Mouse (Mus musculus): ENCODE data around the gene Mdga1. TPM values are rescaled to one million over a fixed set of nuclear protein-coding genes. Genes with fewer than 3 reads are reported as not detected.

Gene Mdga1
- polyA plus RNA-seq, 1 experiment from 2014 or later = 3.3 TPM

- Histone ChIP-seq H3K4me3 (ENCODE audit: low read length) (no peak overlapping the region), H3K4me2 (ENCODE audit: low read depth, low read length) (no peak overlapping the region), H3K4me1 (replicated peaks; ENCODE audit: control insufficient read depth, insufficient read depth, low read length) (no peaks in the 10 kb centered on the region), H3K27me3 (ENCODE audit: control insufficient read depth, insufficient read depth, low read depth, low read length) (no peaks in the 10 kb centered on the region), H3K9me3 (ENCODE audit: control insufficient read depth, low read length) (no peaks in the 10 kb centered on the region), H3K36me3 (ENCODE audit: control insufficient read depth, insufficient read depth, low read length) (no peaks in the 10 kb centered on the region), H3K9ac (ENCODE audit: low read length) (no peak overlapping the region), H3K27ac (ENCODE audit: low read length) (no peak overlapping the region)
- WGBS = 72% methylated on average over 7 of the region's 7 CpGs
- no peak for ATAC-seq (ENCODE audit: low read depth)
These were observed 135.1 kb downstream of the Mdga1 start for GRCm38 (mm10) chr17:29834768-29835167.

- no peak for ATAC-seq (ENCODE audit: low read depth)
- no peaks in the 10 kb centered on the region for H3K9me3 ChIP-seq (ENCODE audit: control insufficient read depth, low read length)
- no peak overlapping the region for H3K9ac ChIP-seq (ENCODE audit: low read length)
- H3K4me3 ChIP-seq (ENCODE audit: low read length) = no peak overlapping the region
- no peak overlapping the region for H3K27ac ChIP-seq (ENCODE audit: low read length)
- no peak overlapping the region for H3K4me2 ChIP-seq (ENCODE audit: low read depth, low read length)
- no peaks in the 10 kb centered on the region for H3K4me1 ChIP-seq (replicated peaks; ENCODE audit: control insufficient read depth, insufficient read depth, low read length)
- H3K36me3 ChIP-seq (ENCODE audit: control insufficient read depth, insufficient read depth, low read length) = no peaks in the 10 kb centered on the region
- 78% methylated on average over 9 of the region's 9 CpGs for WGBS
- H3K27me3 ChIP-seq (ENCODE audit: control insufficient read depth, insufficient read depth, low read depth, low read length) = no peaks in the 10 kb centered on the region
These were observed 135.6 kb downstream of the Mdga1 start for GRCm38 (mm10) chr17:29834333-29834732.

GRCm38 (mm10) chr17:29831696-29832095 is 138.2 kb downstream of the Mdga1 start:
- no peak overlapping the region for H3K27ac ChIP-seq (ENCODE audit: low read length)
- H3K4me3 ChIP-seq (ENCODE audit: low read length) = no peak overlapping the region
- H3K4me2 ChIP-seq (ENCODE audit: low read depth, low read length) = no peak overlapping the region
- H3K27me3 ChIP-seq (ENCODE audit: control insufficient read depth, insufficient read depth, low read depth, low read length) = no peaks in the 10 kb centered on the region
- no peaks in the 10 kb centered on the region for H3K36me3 ChIP-seq (ENCODE audit: control insufficient read depth, insufficient read depth, low read length)
- H3K9me3 ChIP-seq (ENCODE audit: control insufficient read depth, low read length) = no peaks in the 10 kb centered on the region
- ATAC-seq (ENCODE audit: low read depth) = no peak
- 78% methylated on average over 11 of the region's 11 CpGs for WGBS
- no peak overlapping the region for H3K9ac ChIP-seq (ENCODE audit: low read length)
- H3K4me1 ChIP-seq (replicated peaks; ENCODE audit: control insufficient read depth, insufficient read depth, low read length) = no peaks in the 10 kb centered on the region

- Histone ChIP-seq H3K36me3 (ENCODE audit: control insufficient read depth, insufficient read depth, low read length) (no peaks in the 10 kb centered on the region), H3K4me1 (replicated peaks; ENCODE audit: control insufficient read depth, insufficient read depth, low read length) (peaks cover under 1% of the 10 kb centered on the region; the same call in 1 of the 2 replicates), H3K4me2 (ENCODE audit: low read depth, low read length) (no peak overlapping the region), H3K9ac (ENCODE audit: low read length) (no peak overlapping the region), H3K27ac (ENCODE audit: low read length) (no peak overlapping the region), H3K27me3 (ENCODE audit: control insufficient read depth, insufficient read depth, low read depth, low read length) (no peaks in the 10 kb centered on the region), H3K4me3 (ENCODE audit: low read length) (no peak overlapping the region), H3K9me3 (ENCODE audit: control insufficient read depth, low read length) (no peaks in the 10 kb centered on the region)
- WGBS = 71% methylated on average over 7 of the region's 7 CpGs
- ATAC-seq (ENCODE audit: low read depth) = no peak
These were observed 140.8 kb downstream of the Mdga1 start for GRCm38 (mm10) chr17:29829136-29829535.

- Histone ChIP-seq H3K27me3 (ENCODE audit: control insufficient read depth, insufficient read depth, low read depth, low read length) (no peaks in the 10 kb centered on the region), H3K27ac (ENCODE audit: low read length) (no peak overlapping the region), H3K4me2 (ENCODE audit: low read depth, low read length) (no peak overlapping the region), H3K36me3 (ENCODE audit: control insufficient read depth, insufficient read depth, low read length) (no peaks in the 10 kb centered on the region), H3K9ac (ENCODE audit: low read length) (no peak overlapping the region), H3K9me3 (ENCODE audit: control insufficient read depth, low read length) (no peaks in the 10 kb centered on the region), H3K4me1 (replicated peaks; ENCODE audit: control insufficient read depth, insufficient read depth, low read length) (peaks cover 7% of the 10 kb centered on the region; the same call in 1 of the 2 replicates), H3K4me3 (ENCODE audit: low read length) (no peak overlapping the region)
- no peak for ATAC-seq (ENCODE audit: low read depth)
- 57% methylated on average over 5 of the region's 5 CpGs for WGBS
These were observed 142.3 kb downstream of the Mdga1 start for GRCm38 (mm10) chr17:29827602-29828001.

- no peaks in the 10 kb centered on the region for H3K27me3 ChIP-seq (ENCODE audit: control insufficient read depth, insufficient read depth, low read depth, low read length)
- no peaks in the 10 kb centered on the region for H3K36me3 ChIP-seq (ENCODE audit: control insufficient read depth, insufficient read depth, low read length)
- no peak overlapping the region for H3K4me3 ChIP-seq (ENCODE audit: low read length)
- H3K9me3 ChIP-seq (ENCODE audit: control insufficient read depth, low read length) = no peaks in the 10 kb centered on the region
- ATAC-seq (ENCODE audit: low read depth) = no peak
- no peak overlapping the region for H3K27ac ChIP-seq (ENCODE audit: low read length)
- peaks cover 7% of the 10 kb centered on the region for H3K4me1 ChIP-seq (replicated peaks; ENCODE audit: control insufficient read depth, insufficient read depth, low read length)
- WGBS = 65% methylated on average over 4 of the region's 4 CpGs
- no peak overlapping the region for H3K9ac ChIP-seq (ENCODE audit: low read length)
- H3K4me2 ChIP-seq (ENCODE audit: low read depth, low read length) = no peak overlapping the region
These were observed 145.3 kb downstream of the Mdga1 start for GRCm38 (mm10) chr17:29824512-29825120.

GRCm38 (mm10) chr17:29824208-29824509 is 145.7 kb downstream of the Mdga1 start:
- H3K27ac ChIP-seq (ENCODE audit: low read length) = no peak overlapping the region
- no peak overlapping the region for H3K4me3 ChIP-seq (ENCODE audit: low read length)
- no peaks in the 10 kb centered on the region for H3K9me3 ChIP-seq (ENCODE audit: control insufficient read depth, low read length)
- ATAC-seq (ENCODE audit: low read depth) = peak; percentile 49; the same call in 1 of the 2 replicates
- H3K9ac ChIP-seq (ENCODE audit: low read length) = no peak overlapping the region
- no peaks in the 10 kb centered on the region for H3K27me3 ChIP-seq (ENCODE audit: control insufficient read depth, insufficient read depth, low read depth, low read length)
- WGBS = 33% methylated on average over 5 of the region's 5 CpGs
- peaks cover 10% of the 10 kb centered on the region for H3K4me1 ChIP-seq (replicated peaks; ENCODE audit: control insufficient read depth, insufficient read depth, low read length)
- no peaks in the 10 kb centered on the region for H3K36me3 ChIP-seq (ENCODE audit: control insufficient read depth, insufficient read depth, low read length)
- H3K4me2 ChIP-seq (ENCODE audit: low read depth, low read length) = no peak overlapping the region

GRCm38 (mm10) chr17:29823439-29824207 is 146.3 kb downstream of the Mdga1 start:
- no peak for ATAC-seq (ENCODE audit: low read depth)
- H3K4me2 ChIP-seq (ENCODE audit: low read depth, low read length) = no peak overlapping the region

GRCm38 (mm10) chr17:29819608-29820007 is 150.3 kb downstream of the Mdga1 start:
- no peaks in the 10 kb centered on the region for H3K36me3 ChIP-seq (ENCODE audit: control insufficient read depth, insufficient read depth, low read length)
- H3K9ac ChIP-seq (ENCODE audit: low read length) = no peak overlapping the region
- no peak for ATAC-seq (ENCODE audit: low read depth)
- peaks cover 17% of the 10 kb centered on the region for H3K4me1 ChIP-seq (replicated peaks; ENCODE audit: control insufficient read depth, insufficient read depth, low read length)
- no peak overlapping the region for H3K27ac ChIP-seq (ENCODE audit: low read length)
- no peaks in the 10 kb centered on the region for H3K27me3 ChIP-seq (ENCODE audit: control insufficient read depth, insufficient read depth, low read depth, low read length)
- no peak overlapping the region for H3K4me3 ChIP-seq (ENCODE audit: low read length)
- H3K4me2 ChIP-seq (ENCODE audit: low read depth, low read length) = no peak overlapping the region
- no peaks in the 10 kb centered on the region for H3K9me3 ChIP-seq (ENCODE audit: control insufficient read depth, low read length)
- 73% methylated on average over 3 of the region's 3 CpGs for WGBS

More at GRCm38 (mm10) chr17:29823439-29824207, 146.3 kb downstream of the Mdga1 start:
- Histone ChIP-seq H3K36me3 (ENCODE audit: control insufficient read depth, insufficient read depth, low read length) (no peaks in the 10 kb centered on the region), H3K27me3 (ENCODE audit: control insufficient read depth, insufficient read depth, low read depth, low read length) (no peaks in the 10 kb centered on the region), H3K9ac (ENCODE audit: low read length) (no peak overlapping the region), H3K4me3 (ENCODE audit: low read length) (no peak overlapping the region), H3K9me3 (ENCODE audit: control insufficient read depth, low read length) (no peaks in the 10 kb centered on the region), H3K27ac (ENCODE audit: low read length) (no peak overlapping the region), H3K4me1 (replicated peaks; ENCODE audit: control insufficient read depth, insufficient read depth, low read length) (peaks cover 11% of the 10 kb centered on the region)
- 54% methylated on average over 14 of the region's 14 CpGs for WGBS

Measured in lung, embryonic 16.5 days (tissue).